Mouse (Mus musculus) Patski (cell line): Measurements from ENCODE around the gene Gm42957. TPM values are rescaled to one million over a fixed set of nuclear protein-coding genes. Genes with fewer than 3 reads are reported as not detected.
"Not testable (repeated sequence)": the region's sequence is repeated elsewhere in the genome, so short reads cannot be mapped to it uniquely, and the experiment has no call there.

Source experiments
- ATAC-seq: fragments of 100-300 bp; one replicate; pipeline ENCODE4 v1.8.0; 2021
- CTCF ChIA-PET: fragments of 350-600 bp; sonication (Branson Sonifier 250); formaldehyde crosslinking; loops from one replicate; lab custom pipeline; 2022; ENCODE audit warnings: inconsistent platforms; lab: Charles Lee
- POLR2A ChIA-PET: fragments of 350-600 bp; sonication (Branson Sonifier 250); formaldehyde crosslinking; loops from one replicate; lab custom pipeline; 2022; ENCODE audit warnings: antibody characterized with exemption, inconsistent platforms; lab: Charles Lee
- DNase-seq: peaks from one replicate; pipeline ENCODE4 v3.0.0-alpha.2; 2011; ENCODE audit warnings: low read depth, low spot score
- H3K27me3 ChIP-seq: fragments of 371-371 bp; one replicate; pipeline ENCODE4 v1.5.1; 2021
- CTCF ChIP-seq: fragments of 100-300 bp; IDR thresholded peaks from one replicate; pipeline ENCODE4 v1.5.1; 2021
- in situ Hi-C: fragments of 300-500 bp; cut with MboI; formaldehyde crosslinking; loops from 3 replicates; pipeline ENCODE4 v1.11.1; 2018; ENCODE audit warnings: low pct_unique_long_range_greater_than_20kb, mixed read lengths
- polyA plus RNA-seq: library from polyadenylated mRNA; unstranded; gene quantifications from one replicate; pipeline ENCODE4 v1.2.3, GENCODE M21; 2021

The Gm42957 gene
- polyA plus RNA-seq, 1 experiment from 2014 or later: 0.10 TPM

DNA sequence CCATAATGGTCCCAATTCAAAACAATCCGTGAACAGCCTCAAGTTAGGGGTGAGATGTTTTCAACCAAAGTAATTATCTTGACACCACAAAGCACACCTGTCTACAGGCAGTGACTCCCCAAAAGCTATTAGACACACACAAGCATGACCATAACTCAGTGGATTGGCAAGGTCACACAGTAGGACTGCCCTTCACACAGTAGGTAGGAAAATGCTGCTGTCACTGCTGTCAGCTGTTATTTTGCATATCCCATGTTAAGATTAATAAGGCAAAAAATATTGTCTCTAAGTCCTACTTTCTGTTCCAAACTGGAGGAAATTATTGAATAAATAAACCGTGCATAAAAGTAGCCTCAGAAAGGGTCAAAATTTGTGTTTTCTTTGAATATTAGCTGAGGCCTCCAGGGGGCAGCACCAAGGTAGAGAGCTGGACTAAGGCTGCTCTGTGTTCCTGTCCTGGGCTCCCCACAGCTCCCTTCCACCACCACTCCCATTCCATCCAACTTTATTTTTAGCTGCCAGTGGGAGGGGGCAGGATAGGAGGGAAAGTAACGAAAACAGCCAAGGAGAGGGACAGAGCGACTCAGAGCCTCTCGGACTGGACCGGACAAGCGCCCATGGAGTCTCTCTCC, 9.9 kb downstream of the Gm42957 start, which contains the start of gene Itga10:
Gene Itga10, plus strand, starts transcription at position 567 of the 632 bp plus-strand sequence.
- ATAC-seq (peak; percentile 32), DNase-seq (no peak)
- no peak for TF ChIP-seq CTCF
- ChIA-PET POLR2A (interaction anchor here (1.4 kb wide), 1 partner anchor 18 kb away, joined by 7 read pairs; no protein-coding TSS in a partner anchor), CTCF (interaction anchor here (0.6 to 4.2 kb wide), 18 partner anchors 8 to 113 kb away, joined by 3 to 30 read pairs (median 4); partner anchors contain the start of gene Pias3)
- in situ Hi-C loops: no loop called here
- H3K27me3 ChIP-seq: no peaks in the 10 kb centered on the region

DNA sequence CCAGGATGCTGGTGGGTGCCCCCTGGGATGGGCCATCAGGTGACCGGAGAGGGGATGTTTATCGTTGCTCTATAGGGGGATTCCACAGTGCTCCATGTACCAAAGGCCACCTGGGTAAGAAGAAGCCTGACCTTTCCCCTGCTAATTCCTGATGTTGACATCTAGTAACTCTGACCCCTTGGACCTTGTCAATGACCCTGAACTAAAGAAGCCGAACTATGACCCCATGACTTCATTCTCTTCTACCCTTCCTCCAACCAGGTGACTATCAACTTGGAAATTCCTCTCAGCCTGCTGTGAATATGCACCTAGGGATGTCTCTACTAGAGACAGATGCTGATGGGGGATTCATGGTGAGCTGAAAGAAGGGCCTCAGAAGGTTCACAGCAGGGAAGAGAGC, 12.1 kb downstream of the Gm42957 start:
- no peaks in the 10 kb centered on the region for H3K27me3 ChIP-seq
- CTCF ChIA-PET: interaction anchor here (1.2 to 4.2 kb wide), 5 partner anchors 8 to 53 kb away, joined by 3 to 30 read pairs (median 3); no protein-coding TSS in a partner anchor
- DNase-seq (no peak), ATAC-seq (no peak)
- POLR2A ChIA-PET: no interaction called here
- TF ChIP-seq CTCF: no peak
- in situ Hi-C loops: no loop called here

DNA sequence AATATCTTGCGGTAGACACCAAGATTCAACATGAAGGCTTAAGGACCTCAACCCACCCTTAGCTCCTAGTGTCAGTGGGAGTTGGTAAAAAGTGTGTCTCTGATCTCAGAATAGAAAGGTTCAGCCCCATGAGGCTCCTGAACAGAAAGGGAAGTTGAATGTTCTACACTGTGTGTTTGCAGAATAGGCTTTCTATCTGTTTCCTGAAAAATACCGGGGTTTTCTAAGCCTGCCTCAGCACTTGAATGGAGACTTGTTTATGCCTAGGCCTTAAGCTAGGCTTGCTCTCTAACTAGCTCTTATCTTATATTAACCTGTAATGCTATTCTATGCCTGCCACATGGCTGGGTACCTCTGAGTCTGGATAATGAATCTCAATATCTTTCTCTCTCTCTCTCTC, 25.6 kb downstream of the Gm42957 start:
- ATAC-seq (no peak), DNase-seq (no peak)
- no peak for TF ChIP-seq CTCF
- in situ Hi-C loops: no loop called here
- ChIA-PET CTCF (interaction anchor here (0.7 to 4.4 kb wide), 8 partner anchors 10 to 81 kb away, joined by 3 to 30 read pairs (median 3); partner anchors contain the start of gene Itga10), POLR2A (interaction anchor here (0.6 kb wide), 1 partner anchor 18 kb away, joined by 4 read pairs; no protein-coding TSS in a partner anchor)
- H3K27me3 ChIP-seq: no peaks in the 10 kb centered on the region

DNA sequence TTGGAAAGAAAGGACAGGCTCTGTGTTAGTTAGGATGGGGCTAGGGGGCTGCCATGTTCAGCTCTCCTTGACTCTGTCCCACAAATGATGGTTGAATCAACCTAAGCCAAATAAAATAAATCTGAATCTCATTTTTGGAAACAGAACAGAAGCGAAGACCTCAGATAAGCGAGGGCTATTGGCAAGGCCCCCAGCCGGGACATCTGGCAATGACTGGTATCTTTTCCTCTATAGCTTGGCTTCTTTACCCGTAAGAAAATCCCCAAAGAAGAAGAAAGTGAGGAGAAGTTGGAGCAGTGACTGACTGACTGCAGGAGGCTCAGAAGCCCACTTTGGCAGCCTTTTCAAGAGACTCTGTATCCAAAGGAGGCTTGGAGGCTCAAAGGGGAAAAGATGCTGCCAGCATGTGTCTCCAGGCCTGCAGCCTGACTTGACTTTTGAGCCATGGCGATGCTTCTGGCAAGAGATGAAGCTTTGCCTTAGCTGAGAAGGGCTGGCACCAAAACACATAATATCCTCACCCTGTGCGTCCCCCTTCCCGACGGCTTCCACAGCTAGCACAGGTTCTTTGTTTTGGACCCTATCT, 27.6 kb downstream of the Gm42957 start:
- ChIA-PET POLR2A (interaction anchor here (0.8 to 1.3 kb wide), 3 partner anchors 18 to 87 kb away, joined by 3 to 7 read pairs (median 4); partner anchors contain the start of gene Itga10), CTCF (interaction anchor here (0.6 to 2.1 kb wide), 17 partner anchors 10 to 820 kb away, joined by 3 to 18 read pairs (median 4); partner anchors contain the start of genes Gm16253, Itga10, Nudt17 and Rbm8a)
- in situ Hi-C loops: no loop called here
- TF ChIP-seq CTCF: no peak
- H3K27me3 ChIP-seq: no peaks in the 10 kb centered on the region
- DNase-seq: no peak
- no peak for ATAC-seq

DNA sequence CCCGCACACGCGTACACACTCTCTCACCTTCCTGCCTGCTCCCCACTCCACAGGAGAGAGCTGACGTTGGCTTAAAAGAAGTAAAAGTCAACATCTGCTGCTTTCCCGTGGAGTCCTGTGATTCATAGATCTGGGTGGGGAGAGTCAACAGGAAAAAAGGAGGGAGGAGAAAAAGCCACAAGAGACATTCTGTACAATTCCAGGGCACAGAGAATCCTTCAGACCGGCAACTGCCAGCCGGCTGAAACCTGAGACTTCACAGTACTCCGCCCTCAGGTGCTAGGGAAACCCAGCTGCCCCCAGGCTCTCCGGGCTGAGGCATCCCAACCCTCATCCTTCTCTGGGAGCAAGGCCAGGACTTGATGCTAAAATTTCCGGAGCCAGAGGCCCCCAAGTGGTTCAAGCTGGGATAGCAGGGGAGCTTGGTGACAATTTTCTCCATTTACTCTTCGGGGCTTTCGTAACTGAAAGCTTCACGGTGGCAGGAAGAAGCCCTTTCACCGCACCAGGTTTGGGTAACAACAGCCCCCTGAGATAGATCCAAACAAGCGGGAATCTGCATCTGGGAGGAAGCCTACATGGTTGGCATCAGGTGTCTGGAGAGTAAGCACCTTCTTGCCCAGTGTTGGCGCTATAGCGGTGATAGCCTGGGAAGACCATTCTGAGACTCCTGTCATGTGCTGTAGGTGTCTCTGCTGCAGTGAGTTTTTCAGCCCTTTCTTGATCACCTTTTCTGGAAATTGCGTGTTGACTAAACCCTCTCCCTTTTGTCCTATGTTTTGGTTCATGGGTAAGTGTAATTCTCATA, 28.4 kb downstream of the Gm42957 start:
- peak; percentile 91 for TF ChIP-seq CTCF
- no peaks in the 10 kb centered on the region for H3K27me3 ChIP-seq
- in situ Hi-C loops: no loop called here
- POLR2A ChIA-PET: interaction anchor here (1.2 to 1.3 kb wide), 2 partner anchors 19 to 34 kb away, joined by 4 to 7 read pairs; partner anchors contain the start of gene Itga10
- CTCF ChIA-PET: interaction anchor here (0.7 to 2.1 kb wide), 21 partner anchors 9 to 122 kb away, joined by 3 to 18 read pairs (median 4); partner anchors contain the start of genes Gm16253, Itga10, Nudt17 and Rbm8a
- DNase-seq (peak; percentile 99), ATAC-seq (peak; percentile 95)

DNA sequence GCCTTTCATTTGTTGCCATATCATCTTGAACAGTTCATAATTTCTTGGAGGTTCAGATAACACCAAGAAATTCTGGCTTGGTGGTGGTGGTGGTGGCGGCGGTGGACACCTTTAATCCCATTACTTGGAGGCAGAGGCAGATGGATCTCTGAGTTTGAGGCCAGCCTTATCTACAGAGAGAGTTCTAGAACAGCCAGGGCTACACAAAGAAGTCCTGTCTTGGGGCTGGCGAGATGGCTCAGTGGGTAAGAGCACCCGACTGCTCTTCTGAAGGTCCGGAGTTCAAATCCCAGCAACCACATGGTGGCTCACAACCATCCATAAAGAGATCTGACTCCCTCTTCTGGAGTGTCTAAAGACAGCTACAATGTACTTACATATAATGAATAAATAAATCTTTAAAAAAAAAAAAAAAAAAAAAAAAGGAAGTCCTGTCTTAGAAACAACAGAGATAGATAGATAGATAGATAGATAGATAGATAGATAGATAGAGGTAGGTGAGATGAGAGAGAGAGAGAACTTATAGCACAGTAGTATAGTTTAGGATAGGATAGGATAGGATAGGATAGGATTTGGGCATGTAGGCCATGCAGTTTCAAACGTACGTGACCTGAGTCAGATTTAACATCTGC, 30.6 kb downstream of the Gm42957 start:
- DNase-seq, in situ Hi-C loops, ATAC-seq, H3K27me3 ChIP-seq: not testable (repeated sequence)
- CTCF ChIA-PET: interaction anchor here (1.1 to 2.9 kb wide), 2 partner anchors 20 to 33 kb away, joined by 4 to 15 read pairs; partner anchors contain the start of gene Itga10
- POLR2A ChIA-PET: interaction anchor here (0.8 kb wide), 1 partner anchor 10 kb away, joined by 3 read pairs; no protein-coding TSS in a partner anchor

DNA sequence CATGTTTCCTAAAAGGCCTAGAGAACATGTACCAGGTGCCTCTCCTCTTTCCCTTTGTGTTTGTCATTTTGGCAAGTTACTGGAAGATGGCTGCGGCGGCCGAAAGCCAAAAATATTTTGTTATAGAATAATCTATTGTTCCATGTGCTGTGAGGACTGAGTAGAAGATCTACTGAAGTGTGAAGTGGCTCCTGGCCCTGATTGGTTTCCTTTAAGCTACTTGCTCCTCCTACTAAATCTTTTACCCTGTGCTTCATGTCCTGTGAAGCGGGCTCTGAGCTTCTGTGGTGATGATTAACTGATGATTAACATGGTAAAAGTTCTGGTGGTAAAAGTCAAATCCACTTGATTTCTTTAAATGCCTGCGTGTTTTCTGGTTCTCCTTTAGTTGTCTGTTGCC, 31.6 kb downstream of the Gm42957 start:
- CTCF ChIA-PET: interaction anchor here (0.7 to 3.4 kb wide), 15 partner anchors 9 to 125 kb away, joined by 3 to 28 read pairs (median 4); partner anchors contain the start of genes Itga10, Nudt17 and Pias3
- no peaks in the 10 kb centered on the region for H3K27me3 ChIP-seq
- DNase-seq: peak; percentile 76
- POLR2A ChIA-PET: interaction anchor here (1.1 to 1.2 kb wide), 3 partner anchors 30 to 36 kb away, joined by 3 to 5 read pairs (median 5); no protein-coding TSS in a partner anchor
- in situ Hi-C loops: no loop called here
- ATAC-seq: peak; percentile 38
- TF ChIP-seq CTCF: no peak

DNA sequence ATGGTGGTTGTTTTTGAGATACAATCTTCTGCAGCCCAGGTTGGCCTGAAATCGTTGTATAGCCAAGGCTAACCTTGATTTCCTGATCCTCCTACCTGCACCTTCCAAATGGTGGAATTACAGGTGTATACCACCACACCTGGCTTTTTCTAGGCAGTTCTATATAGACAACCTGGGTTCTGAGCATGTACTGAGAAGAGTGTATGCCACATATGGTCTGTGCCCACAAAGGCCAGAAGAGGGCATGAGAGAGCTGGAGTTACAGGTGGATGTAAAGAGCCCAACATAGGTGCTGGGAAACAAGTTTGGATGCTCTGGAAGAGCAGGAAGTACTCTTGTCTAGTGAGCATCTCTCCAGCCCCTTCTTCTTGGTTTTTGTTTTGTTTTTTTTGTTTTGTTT, 32.0 kb downstream of the Gm42957 start:
- DNase-seq (peak; percentile 67), ATAC-seq (peak; percentile 49)
- peak; percentile 94 for TF ChIP-seq CTCF
- in situ Hi-C loops: no loop called here
- no peaks in the 10 kb centered on the region for H3K27me3 ChIP-seq
- ChIA-PET POLR2A (interaction anchor here (1.1 to 1.2 kb wide), 3 partner anchors 29 to 35 kb away, joined by 3 to 5 read pairs (median 5); no protein-coding TSS in a partner anchor), CTCF (interaction anchor here (0.6 to 3.4 kb wide), 19 partner anchors 9 to 126 kb away, joined by 3 to 28 read pairs (median 4); partner anchors contain the start of genes Itga10, Nudt17 and Pias3)
